Mouse (Mus musculus): ENCODE results near the gene Higd1a.

- TF ChIP-seq CTCF (IDR thresholded peaks at IDR 0.05; ENCODE audit: low read depth) (no peak), EP300 (optimal IDR thresholded peaks at IDR 0.05) (no peak)
Measured at GRCm38 (mm10) chr9:121807947-121808346, 50.2 kb downstream of the Higd1a start.

Data from stomach, postnatal 0 days (tissue).